Mouse (Mus musculus) layer of hippocampus, adult 11-12 months (tissue): ENCODE results near the gene Scn2a.
A peak's percentile ranks its signal among the peaks of the same experiment; 100 is the strongest.

Experiments
- DNase-seq: peaks from one replicate; pipeline ENCODE4 v3.0.0; 2022; ENCODE audit warnings: low spot score

Gene Scn2a

DNA sequence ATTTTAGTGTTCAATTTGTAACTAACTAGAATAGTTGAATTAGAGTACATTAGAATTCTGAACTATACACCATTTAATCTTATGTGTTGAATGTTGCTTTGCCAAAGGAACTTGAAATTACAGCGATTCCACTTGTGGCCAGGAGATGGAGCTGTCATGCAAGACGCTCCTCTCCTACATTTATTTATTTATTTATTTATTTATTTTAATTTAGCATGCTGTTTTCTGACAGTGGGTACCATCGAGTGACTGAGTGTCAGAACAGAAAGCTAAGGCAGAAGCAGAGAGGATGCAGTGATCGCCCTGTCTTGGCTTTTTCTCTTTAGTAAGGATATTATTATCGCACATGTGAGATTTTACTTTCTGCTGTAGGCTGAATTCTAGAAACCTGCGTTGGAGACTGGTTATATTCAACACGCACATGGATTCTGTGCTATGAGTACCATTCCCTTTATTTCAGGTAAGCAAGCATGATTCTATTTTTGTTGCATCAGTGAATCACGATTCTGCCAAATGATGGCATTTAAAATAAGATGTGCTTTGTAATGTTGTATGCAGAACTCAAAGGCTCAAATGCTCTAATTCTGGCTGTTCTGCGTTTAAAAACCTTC, at the start of gene Scn2a:
TSS of gene Scn2a (plus strand) at position 216 of the 611 bp plus-strand sequence.
- DNase-seq, result peak; percentile 66

DNA sequence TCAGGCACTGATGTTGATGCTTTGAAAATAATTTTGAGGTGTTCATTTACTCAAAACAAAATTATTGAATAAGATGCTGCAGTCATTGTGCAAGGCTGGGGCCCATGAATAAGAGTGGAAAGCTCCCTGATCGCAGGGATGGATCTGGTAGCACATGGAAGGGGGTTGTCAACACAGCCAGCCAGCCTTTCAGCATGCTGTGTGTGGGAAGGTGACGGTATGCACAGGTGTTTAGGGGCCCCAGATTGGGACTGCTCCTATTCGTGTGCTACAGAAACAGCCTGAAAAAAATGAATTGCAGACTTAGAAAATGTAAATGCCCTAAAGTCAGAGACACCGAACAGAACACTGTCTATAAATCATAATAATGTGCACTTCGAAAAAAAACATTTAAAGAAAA, 32.9 kb upstream of the Scn2a start:
- DNase-seq, result peak; percentile 71

DNA sequence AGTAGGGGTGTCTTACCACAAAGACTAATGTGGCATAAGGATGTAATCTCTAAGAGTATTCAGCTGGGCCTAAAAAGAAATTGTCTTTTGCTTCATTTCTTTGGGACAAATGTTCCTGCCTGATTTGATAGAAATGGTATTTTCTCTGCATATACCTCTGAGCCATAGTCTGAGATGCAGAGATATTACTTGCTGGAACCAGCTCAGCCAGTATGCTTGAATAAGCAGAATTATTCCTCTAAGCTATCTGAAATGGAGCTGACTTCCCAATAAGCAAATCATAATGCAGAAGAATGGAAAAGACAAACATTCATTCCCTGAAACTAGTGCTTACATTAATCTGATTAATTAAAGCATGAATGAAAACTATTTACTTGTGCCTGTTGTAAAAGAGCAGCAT, 12.8 kb upstream of the Scn2a start:
- no peak for DNase-seq

DNA sequence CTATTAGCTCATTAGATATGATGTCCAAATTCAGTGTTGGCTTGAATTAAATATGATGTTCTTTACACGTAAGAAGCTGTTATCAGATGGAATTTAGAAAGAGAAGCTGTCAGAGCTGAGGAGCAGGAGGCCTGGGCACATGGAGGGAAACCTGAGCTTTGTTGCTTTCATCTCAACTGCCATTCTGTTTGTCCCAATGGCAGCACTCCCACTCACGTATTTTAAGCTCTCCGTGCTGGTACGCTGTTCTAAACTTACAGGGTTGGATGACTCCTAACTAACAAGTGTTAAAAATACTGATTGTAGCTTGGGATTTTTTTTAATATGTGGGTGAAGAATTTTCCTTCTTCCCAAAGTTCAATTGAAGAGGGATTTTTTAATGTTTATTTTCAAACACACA, 8.7 kb upstream of the Scn2a start:
- DNase-seq, result peak; percentile 21

DNA sequence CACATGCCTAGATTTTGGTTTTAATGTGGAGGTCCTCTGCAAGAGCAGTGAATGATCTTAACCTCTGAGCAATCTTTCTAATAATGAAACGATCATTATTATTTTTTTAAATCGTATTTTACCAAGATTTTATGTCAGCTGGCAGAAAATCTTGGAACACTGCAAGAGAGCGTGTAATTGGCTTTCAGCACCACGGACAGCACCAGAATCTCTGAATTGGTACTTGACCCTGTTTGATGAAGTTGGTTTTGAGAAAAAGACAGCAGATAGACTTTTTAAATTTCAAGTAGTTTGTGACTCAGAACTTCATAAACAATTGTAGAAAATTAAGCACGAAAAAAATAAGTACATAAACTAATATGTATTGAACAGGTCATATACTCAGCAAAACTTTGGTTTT, 790 bp upstream of the Scn2a start:
- no peak for DNase-seq

DNA sequence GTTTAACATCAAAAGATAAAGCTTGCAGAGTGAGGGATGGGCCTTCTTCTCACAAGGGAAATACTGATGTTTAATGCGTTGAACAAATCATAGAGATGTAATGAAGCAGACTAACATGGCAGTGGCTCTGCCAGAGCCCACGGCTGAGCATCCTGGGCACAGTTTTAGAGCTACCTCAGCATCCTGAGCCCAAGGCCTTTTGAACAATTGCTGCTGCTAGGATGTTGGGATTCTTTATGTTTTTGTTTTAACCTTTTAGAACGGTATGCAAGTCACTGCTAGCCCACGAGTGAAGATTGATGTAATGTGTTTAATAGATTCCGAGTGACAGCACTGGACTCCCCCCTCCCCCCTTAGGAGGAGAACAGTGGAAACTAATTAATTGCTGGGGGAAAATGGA, 683 bp downstream of the Scn2a start:
- DNase-seq, result peak; percentile 15

DNA sequence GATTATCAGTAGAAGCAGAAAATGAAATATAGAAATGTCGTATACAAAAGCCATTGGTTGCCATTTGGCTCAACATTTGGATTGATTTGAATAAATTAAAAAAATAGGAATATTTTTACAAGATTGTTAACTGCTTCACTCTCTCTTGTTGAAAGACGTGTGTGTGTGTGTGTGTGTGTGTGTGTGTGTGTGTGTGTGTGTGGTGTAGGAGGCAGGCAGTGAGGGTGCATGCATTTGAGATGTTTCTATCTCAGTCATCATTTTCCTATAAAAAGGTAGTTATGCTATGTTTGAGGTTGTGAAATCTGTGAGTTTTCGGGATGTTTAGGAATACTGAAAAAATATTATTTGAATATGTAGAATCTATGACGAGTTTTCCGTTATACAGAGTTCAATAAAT, 1.3 kb downstream of the Scn2a start:
- no peak for DNase-seq

DNA sequence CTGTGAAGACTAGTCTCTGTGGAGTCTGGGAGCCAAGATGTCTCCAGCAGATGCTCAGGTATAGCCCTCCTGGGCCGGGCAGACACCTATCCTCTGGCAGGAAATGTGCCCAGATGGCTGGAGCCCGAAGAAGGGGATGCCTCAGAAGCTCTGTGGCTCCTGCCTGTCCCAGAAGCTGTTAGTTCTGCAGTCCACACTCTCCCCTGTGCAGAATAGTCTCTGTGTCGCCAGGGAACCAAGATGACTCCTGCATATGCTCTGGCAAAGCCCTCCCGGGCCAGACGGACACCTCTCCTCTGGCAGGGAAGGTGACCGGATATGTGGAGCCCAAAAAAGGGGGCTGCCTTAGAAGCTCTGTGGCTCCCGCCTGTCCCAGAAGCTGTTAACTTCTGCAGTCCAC, 32.1 kb downstream of the Scn2a start:
- no peak for DNase-seq

DNA sequence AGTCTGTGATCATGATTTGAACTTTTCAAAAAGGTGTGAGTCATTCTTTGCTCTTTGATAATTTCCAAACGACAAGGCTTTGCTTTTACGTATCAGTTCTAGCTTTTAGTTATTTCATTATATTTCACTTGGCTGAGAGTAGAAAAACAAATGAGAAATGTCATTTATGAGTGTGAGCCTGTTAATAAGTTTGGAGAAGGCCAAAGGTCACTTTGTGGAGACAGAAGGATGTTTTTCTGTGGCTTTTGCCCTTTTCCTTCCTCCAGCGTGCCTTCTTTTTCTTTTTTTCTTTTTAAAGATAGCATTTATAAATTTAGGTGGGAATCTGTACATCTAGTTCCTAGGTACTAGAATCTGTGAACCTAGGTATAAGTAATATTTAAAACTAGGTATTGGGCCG, 36.5 kb downstream of the Scn2a start:
- no peak for DNase-seq

DNA sequence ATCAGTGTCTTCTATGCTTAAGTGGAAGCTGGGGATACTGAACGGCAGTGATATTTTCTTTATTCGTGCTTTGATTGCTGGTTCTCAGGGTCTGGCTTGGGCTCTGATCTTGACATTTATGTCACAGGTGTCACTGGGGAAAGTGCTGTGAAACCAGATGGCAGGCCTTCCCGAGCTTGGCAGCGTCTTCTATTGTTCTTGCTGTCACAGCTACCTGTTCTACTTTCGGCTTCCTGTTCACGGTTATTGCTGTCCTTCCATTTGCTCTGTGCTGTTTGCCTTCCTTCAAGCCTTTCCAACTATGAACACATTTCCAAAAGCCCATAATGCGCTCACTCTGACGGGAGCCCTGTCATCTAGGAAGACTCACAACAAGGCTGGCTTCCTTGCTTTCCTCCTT, 37.9 kb downstream of the Scn2a start:
- no peak for DNase-seq

DNA sequence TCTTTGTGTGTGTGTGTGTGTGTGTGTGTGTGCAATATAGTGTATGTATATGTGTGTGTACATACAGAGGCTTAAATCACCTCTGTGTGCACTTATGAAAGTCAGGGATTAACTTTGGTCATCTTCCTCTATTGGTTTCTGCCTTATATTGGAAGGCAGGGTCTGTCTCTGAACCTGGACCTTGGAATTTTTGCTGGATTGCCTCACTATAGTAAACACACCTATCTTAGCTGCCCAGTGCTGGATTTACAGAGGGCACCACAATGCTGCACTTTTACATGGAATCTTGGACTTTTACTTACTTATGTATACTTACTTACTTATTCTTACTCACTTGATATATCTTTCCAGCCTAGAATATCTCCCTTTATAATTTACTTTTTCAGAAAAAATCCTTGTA, 43.3 kb downstream of the Scn2a start:
- DNase-seq, result no peak

DNA sequence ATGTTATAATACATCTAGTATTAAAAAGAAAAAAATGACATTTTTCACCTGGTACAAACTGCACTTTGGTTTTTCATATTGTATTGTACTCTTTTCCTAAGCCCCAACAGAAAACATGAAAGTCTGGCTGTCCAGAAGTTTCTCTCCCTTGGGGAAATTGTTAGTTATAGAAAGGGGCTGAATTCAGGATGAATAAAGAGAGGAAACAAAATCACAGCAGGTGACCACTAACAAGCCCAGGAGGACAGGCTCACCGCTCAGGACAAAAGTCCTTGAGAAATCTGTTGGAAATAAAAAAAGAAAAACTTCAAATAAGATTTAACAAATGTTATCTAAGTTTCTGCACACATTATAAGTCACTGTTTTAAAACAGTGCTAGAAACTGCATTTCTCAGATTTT, 43.9 kb downstream of the Scn2a start:
- no peak for DNase-seq

DNA sequence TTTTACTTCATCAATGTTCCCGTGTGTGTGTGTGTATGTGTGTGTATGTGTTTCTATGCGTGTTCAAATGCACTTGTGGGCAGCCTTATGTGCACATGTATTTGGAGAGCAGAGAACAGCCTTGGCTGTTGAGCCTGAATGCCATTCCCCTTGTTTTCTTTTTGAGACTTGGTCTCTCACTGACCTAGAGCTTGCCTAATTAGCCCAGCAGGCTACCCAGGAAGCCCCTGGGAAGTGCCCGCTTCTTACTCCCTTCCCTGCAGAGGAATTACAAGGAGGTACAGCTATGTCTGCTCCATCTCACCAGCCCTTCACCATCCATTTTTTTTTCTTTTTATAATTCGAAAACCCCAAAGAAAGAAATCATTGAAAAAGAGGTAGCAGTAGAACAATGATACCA, 44.6 kb downstream of the Scn2a start:
- no peak for DNase-seq

DNA sequence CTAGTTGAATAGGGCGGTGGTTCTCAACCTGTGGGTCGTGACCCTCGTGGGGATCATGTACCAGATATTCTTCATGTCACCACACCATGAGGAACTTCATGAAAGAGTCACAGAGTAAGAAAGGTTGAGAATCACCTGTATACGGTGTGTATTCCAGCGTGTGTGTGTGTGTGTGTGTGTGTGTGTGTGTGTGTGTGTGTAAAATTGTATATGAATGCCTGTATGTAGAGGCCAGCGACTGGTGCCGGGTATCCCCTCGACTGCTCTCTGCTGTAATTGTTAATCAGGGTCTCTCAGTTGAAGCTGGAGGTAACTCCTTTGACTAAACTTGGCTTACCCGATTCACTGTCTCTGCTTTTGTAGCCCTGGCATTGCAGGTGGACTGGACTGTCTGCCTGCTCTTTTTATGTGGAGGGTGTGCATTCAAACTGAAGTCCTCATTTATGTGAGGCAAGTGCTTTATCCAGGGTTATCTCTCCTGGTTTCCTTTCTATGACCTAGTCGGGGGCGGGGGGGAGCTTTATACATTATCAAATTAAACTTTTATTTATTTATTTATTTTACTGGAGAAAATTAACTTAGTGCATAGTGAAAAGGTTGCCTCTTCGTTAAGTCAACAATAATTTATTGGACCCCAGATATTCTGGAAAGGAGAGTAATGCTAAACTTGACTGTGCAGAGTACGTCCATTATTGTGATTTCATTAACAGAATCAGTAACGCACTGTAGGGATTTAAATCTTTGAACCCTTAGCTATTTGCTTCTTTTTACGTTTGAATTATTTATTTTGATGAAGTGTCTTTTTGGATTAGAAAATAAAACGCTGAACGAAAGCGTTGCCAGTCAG, 47.2 kb downstream of the Scn2a start:
- no peak for DNase-seq

DNA sequence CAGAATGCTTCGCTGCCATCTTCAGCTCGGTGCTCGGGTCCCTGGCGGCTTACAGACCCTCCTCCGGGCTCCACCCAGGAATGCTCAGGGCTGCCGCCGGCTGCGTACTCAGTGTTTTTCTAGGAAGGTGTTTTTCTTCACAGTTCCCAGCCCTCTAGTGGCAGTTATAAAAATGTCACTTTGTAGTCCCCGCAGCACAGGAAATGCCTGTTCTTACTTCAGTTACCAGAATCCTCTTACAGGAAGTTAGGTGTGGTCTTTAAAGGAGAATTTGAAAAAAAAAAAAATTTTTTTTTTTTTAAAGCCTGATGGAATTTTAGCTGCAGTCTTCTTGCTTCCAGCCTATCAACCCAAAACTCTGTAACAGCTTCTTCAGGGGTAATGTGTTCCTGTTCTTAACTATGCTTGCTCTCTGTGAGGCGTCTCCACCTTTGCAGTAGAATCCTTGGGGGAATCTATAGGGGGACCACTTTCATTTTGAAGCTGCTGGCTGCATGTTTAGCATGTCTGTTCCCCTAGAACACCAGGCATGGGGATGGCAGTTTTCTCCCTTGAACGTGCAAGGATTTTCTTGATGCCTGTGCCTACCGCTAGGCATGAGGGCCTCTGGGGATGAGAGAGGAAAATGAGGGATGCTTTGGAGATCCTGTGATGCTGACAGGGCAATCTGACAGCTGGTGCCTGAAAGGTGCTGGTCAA, 48.0 kb downstream of the Scn2a start:
- peak; percentile 79 for DNase-seq

DNA sequence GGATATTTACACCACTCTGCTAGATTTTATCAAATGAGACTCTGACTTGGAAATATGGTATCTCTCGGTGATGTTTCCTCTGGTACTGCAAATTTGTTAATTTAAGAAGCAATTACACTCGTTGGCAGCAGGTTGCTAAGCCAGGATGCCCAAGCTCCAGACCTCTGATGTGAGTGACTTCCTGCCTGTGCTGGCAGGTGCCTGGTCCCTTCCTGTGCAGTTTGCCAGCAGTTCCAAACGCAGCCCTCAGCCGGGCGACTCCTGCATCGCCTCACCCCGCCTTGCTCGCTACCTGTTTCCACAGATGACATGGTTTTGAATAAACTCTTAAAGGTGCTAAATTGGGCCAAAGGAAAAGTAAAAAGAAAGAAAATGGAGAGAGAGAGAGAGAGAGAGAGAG, 49.0 kb downstream of the Scn2a start:
- DNase-seq, result no peak

DNA sequence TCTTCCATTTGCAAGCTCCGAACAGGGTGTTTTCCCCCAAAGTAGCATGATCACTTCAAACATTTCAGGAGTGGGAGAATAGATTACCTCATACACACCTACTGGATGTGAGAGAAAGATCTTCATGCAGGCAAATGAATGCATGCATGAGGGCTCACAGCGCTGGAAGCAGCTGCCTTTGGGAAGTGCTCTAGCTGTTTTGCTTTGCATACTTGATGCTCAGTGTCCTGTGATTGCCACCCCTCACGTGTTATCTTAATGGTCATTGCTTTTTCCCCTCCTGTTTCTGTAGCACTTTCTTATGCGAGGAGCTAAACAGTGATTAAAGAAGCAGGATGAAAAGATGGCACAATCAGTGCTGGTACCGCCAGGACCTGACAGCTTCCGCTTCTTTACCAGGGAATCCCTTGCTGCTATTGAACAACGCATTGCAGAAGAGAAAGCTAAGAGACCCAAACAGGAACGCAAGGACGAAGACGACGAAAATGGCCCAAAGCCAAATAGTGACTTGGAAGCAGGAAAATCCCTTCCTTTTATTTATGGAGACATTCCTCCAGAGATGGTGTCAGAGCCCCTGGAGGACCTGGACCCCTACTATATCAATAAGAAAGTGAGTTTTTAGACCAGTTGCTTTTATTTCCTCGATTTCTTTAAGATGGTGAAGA, 49.7 kb downstream of the Scn2a start:
- DNase-seq, result no peak

DNA sequence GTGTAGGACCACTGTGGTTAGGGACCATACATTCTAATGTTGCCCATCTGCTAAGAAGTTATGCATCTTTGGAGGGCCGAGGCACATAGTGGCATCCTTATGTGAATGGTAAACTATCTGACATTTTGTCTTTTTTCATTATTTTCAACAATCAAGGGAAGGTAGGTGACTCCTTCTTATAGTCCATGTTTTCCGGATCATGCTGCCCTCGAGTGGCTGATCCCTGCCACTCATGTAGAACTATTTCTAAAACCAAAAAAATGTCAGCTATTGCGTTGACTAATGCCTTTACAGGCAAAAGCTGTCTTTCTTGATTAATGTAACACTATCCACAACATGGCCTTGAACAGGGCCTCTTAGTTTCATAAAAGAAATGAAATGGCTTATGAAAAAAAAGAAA, 59.0 kb downstream of the Scn2a start:
- DNase-seq, result no peak

DNA sequence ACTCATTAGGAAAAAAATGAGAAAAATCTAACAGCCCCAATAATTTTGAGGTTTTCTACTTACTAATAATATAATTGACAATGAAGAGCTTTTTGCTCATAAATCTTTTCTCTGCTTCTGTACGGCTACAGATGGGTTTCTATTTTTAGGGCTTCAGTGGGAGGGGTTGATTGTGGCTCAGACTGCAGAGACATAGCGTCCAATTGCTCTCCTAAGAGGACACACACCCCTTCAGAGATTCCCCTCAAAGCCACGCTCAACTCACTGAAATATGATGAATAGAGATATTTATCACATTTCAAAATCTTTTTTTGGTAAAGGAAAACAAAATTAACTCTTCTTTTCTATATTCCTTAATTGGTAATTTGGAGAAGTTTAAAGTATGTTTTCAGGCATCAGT, 64.6 kb downstream of the Scn2a start:
- peak; percentile 46 for DNase-seq

DNA sequence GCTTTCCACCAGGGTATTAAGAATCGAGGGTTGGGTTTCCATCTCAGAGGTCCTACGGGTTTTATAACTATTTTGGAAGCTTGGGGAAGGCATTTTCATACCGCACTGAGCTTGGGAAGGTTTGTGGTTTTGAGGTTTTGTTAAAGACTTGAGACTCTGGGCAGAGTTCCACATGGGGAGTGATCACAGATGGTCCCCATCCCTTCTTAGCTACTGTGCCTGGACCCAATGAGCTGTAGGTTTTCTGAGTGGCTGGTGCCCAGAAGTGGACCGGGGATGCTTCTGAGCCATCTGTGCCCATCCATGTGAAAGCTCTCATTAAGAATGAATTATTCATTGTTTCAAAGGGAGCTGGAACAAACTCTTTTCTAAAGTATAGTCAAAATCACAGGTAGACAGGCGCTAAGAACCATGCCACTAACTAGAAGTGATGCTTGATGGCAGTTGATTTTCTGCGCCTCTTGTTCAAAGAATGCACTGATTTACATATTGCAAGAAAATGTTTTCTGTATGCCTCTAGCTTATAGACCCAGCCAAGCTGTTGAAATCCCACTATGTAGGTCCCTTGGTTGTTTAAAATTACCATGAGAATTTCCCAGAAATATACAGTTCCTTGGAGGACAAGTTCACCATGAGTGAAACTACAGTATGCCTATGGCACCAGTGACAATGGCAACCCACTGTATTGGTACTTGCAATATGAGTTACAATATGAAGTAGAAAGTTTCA, 70.0 kb downstream of the Scn2a start:
- DNase-seq, result peak; percentile 63

DNA sequence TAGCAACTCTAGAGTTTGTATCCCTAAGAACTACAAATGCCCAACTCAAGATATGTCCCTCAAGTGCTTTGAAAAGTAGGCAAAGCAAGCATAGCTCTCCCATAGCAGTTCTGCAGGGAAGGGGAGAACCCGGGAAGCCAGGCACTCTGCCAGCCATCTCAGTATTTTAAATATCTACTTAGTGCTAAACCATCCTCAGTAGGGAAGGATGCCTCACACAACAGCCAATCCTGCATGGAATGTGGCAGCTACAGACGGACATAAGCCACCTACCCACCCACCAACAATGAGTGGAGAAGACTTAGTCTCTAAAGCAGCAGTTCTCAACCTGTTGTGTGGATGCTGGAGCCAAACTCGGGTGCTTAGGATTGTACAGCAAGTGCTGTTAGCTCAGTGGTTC, 73.9 kb downstream of the Scn2a start:
- no peak for DNase-seq

DNA sequence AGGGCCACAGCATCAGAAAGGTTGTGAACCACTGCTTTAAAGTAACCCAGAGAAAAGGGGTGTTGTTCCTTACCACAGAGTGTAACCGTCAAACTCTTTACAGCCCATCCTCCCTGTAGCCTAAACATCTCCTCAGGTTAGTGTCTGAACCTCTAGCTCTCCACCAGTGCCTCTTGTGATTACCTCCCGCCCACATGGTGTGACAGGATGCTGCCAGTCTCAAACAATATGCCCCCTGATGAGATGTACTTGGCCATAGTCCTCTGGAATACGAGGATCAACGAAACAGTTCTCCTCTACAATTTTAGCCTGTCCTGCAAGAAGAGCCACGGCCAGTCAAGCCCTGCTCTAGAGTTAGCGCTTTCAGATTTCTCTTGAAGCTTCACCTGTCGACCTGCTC, 74.5 kb downstream of the Scn2a start:
- no peak for DNase-seq
